Mouse (Mus musculus) large intestine, adult 2 months (tissue): ENCODE results near the gene Csrp2. TPM values are rescaled to one million over a fixed set of nuclear protein-coding genes. Genes with fewer than 3 reads are reported as not detected.

ENCODE experiments used
- DNase-seq: peaks from one replicate; pipeline ENCODE4 v3.0.0-alpha.2; 2012; ENCODE audit warnings: low read depth, low spot score
- WGBS: fragments of 180-500 bp; shearing (Covaris S2); methylation state at CpG from one replicate; pipeline ENCODE4 v1.1.7; 2018; 5-methylcytosine and 5-hydroxymethylcytosine counted together
- polyA plus RNA-seq: library from polyadenylated mRNA; depleted of rRNA; stranded (reverse); fragments of >200 nt; gene quantifications from 2 replicates; pipeline ENCODE4 v1.2.3, GENCODE M21; 2012; rRNA removed

Csrp2 gene
- 90.5 and 109 TPM in 2 replicates for polyA plus RNA-seq

GRCm38 (mm10) chr10:110919531-110920343 is at the start of gene Csrp2:
Csrp2 (plus strand) TSS chr10:110919789.
- WGBS: under 1% methylated on average over 67 of the region's 67 CpGs
- DNase-seq: no peak

GRCm38 (mm10) chr10:110874853-110875252 is 44.7 kb upstream of the Csrp2 start:
- WGBS: 72% methylated on average over 8 of the region's 8 CpGs
- DNase-seq: no peak

GRCm38 (mm10) chr10:110876956-110877355 is 42.6 kb upstream of the Csrp2 start:
- WGBS: 92% methylated on average over 3 of the region's 3 CpGs
- DNase-seq: no peak

GRCm38 (mm10) chr10:110877851-110878250 is 41.7 kb upstream of the Csrp2 start:
- WGBS: 72% methylated on average over 8 of the region's 8 CpGs
- DNase-seq: no peak

GRCm38 (mm10) chr10:110878641-110879040 is 40.9 kb upstream of the Csrp2 start:
- 39% methylated on average over 5 of the region's 5 CpGs for WGBS
- DNase-seq: no peak

- no peak for DNase-seq
- WGBS: 32% methylated on average over 7 of the region's 7 CpGs
Measured at GRCm38 (mm10) chr10:110879426-110880066, 40.0 kb upstream of the Csrp2 start.

GRCm38 (mm10) chr10:110881346-110881745 is 38.2 kb upstream of the Csrp2 start:
- DNase-seq: no peak

GRCm38 (mm10) chr10:110882701-110883100 is 36.9 kb upstream of the Csrp2 start:
- no peak for DNase-seq

More at GRCm38 (mm10) chr10:110881346-110881745, 38.2 kb upstream of the Csrp2 start:
- WGBS: 77% methylated on average over 7 of the region's 7 CpGs

GRCm38 (mm10) chr10:110890656-110891272 is 28.8 kb upstream of the Csrp2 start:
- no peak for DNase-seq

GRCm38 (mm10) chr10:110899744-110900501 is 19.7 kb upstream of the Csrp2 start:
- DNase-seq: no peak
- WGBS: 60% methylated on average over 13 of the region's 13 CpGs

More at GRCm38 (mm10) chr10:110890656-110891272, 28.8 kb upstream of the Csrp2 start:
- whole genome bisulfite sequencing: 50% methylated on average over 7 of the region's 7 CpGs

- DNase-seq: no peak
- WGBS: 87% methylated on average over 3 of the region's 3 CpGs
Measured at GRCm38 (mm10) chr10:110903862-110904261, 15.7 kb upstream of the Csrp2 start.

- WGBS: 80% methylated on average over 11 of the region's 11 CpGs
Measured at GRCm38 (mm10) chr10:110916666-110917344, 2.8 kb upstream of the Csrp2 start.

GRCm38 (mm10) chr10:110917521-110917920 is 2.1 kb upstream of the Csrp2 start:
- DNase-seq: no peak
- 96% methylated on average over 6 of the region's 6 CpGs for WGBS

More at GRCm38 (mm10) chr10:110916666-110917344, 2.8 kb upstream of the Csrp2 start:
- DNase-seq: no peak

- no peak for DNase-seq
Measured at GRCm38 (mm10) chr10:110918414-110919391, 886 bp upstream of the Csrp2 start.

GRCm38 (mm10) chr10:110920368-110920950 is 870 bp downstream of the Csrp2 start:
- no peak for DNase-seq
- WGBS: 2% methylated on average over 15 of the region's 15 CpGs

More at GRCm38 (mm10) chr10:110918414-110919391, 886 bp upstream of the Csrp2 start:
- WGBS: 19% methylated on average over 26 of the region's 26 CpGs

GRCm38 (mm10) chr10:110921890-110922289 is 2.3 kb downstream of the Csrp2 start:
- DNase-seq: no peak
- WGBS: 35% methylated on average over 3 of the region's 3 CpGs

- WGBS: 22% methylated on average over 9 of the region's 9 CpGs
- peak; percentile 86 for DNase-seq
Measured at GRCm38 (mm10) chr10:110922612-110923011, 3.0 kb downstream of the Csrp2 start.

GRCm38 (mm10) chr10:110927491-110927890 is 7.9 kb downstream of the Csrp2 start:
- WGBS: 13% methylated on average over 11 of the region's 11 CpGs
- no peak for DNase-seq
